Mouse (Mus musculus): ENCODE results near the gene Clint1. TPM values are rescaled to one million over a fixed set of nuclear protein-coding genes. Genes with fewer than 3 reads are reported as not detected.
"Not testable (repeated sequence)": the region's sequence is repeated elsewhere in the genome, so short reads cannot be mapped to it uniquely, and the experiment has no call there.

Clint1 gene
- total RNA-seq, 2 experiments from 2014 or later, result 133 TPM

DNA sequence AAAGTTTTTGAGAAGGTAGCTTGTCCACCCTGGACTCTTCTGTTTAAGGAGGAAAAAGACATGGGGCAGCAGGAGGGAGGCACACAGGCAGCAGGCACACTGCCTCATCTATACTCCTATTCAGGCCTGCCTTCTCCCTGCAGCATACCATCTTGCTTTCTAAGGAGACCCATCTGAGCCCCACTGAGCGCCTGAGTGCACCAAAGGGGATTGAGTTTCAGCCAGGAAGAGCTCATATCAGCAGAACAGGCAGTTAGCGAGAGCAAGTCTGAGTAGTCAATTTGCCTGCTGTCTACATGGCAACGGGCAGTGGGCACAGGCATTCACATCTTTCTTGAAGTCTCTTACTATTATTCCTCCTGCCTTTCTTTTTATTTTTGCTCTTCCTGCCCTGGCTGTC, 5.8 kb upstream of the Clint1 start:
- ATAC-seq (replicated peaks; ENCODE audit: poor library complexity), result no peak

GRCm38 (mm10) chr11:45847548-45847947, 4.3 kb upstream of the Clint1 start:
- peak; percentile 68 for ATAC-seq (replicated peaks; ENCODE audit: poor library complexity)

DNA sequence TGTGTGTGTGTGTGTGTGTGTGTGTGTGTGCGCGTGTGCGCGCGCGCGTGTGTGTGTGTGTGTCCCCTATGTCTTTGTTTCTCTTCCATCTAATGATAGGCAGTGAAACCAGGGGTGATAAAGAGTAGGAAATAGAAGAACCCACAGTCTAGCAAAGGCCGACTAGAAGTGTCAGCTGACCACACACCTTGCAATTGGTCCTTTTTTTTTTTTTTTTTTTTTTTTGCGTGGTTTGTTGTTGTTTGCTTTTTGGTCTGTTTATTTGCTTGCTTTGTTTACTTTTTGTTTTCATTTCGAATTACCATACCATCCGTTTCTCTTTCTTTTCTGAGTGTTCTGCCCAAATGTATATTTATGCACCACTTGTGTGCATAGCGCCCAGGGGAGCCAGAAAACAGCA, 3.6 kb upstream of the Clint1 start:
- no peak for ATAC-seq (replicated peaks; ENCODE audit: poor library complexity)

GRCm38 (mm10) chr11:45849203-45849602, 2.6 kb upstream of the Clint1 start:
- no peak for ATAC-seq (replicated peaks; ENCODE audit: poor library complexity)

DNA sequence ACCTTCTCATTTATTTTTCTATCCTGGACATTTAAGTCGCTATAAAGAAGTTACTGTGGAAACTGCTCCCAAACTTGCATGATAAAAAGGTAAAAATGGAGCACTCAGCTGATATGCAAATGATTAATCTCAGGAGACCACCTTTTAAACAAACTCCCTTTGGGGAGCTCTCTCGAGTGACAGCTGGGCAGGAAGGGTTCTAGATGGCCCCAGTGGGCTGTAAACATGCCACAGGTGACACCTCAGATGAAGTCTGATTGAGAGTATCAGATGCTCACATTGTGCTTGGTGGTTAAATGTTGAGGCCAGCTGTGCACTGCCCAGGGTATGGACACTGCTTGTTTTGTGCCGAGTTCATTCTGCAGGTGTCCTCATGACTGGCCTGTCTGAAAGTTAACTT, 2.0 kb upstream of the Clint1 start:
- no peak for ATAC-seq (replicated peaks; ENCODE audit: poor library complexity)

- ATAC-seq (replicated peaks; ENCODE audit: poor library complexity), result no peak
Measured at GRCm38 (mm10) chr11:45850317-45850716, 1.5 kb upstream of the Clint1 start.

- peak; percentile 11 for ATAC-seq (replicated peaks; ENCODE audit: poor library complexity)
Measured at GRCm38 (mm10) chr11:45852124-45852994, 508 bp downstream of the Clint1 start.

DNA sequence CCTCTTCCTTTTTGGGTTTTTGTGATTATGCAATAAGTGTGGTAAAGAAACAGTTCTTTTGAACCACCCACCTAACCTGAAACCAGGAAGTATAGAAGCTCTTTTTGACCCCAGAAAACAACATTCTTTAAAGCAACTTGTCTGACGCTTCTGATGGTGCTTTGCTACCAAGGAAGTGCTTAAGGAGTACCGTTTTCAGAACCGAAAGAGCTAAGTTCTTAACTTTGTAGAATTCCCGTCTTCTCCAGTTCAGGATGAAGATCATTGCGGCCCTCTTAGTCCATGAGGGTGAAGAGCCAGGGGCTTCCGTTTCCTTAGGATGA, 1.1 kb downstream of the Clint1 start:
- ATAC-seq (replicated peaks; ENCODE audit: poor library complexity), result peak; percentile 22

GRCm38 (mm10) chr11:45853916-45854315, 2.1 kb downstream of the Clint1 start:
- peak; percentile 13; the same call in 1 of the 2 replicates for ATAC-seq (replicated peaks; ENCODE audit: poor library complexity)

DNA sequence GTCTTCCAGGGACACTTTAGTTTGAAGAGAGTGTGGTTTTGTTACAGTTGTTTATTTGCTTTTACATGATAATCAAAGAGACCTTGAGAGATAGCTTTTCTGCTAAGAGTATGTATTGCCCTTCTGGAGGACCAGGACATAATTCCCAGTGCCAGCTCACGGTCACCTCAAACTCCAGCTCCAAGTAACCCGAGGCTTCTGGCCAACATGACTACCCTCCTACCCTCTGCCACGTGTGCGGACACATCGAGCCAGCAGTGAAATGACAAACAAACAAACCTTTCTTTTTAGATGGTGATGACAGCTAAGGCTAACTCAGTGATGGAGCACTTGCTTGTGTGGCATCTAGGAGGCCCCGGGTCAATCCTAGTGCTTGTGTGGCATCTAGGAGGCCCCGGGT, 2.5 kb downstream of the Clint1 start:
- ATAC-seq (replicated peaks; ENCODE audit: poor library complexity), result no peak

DNA sequence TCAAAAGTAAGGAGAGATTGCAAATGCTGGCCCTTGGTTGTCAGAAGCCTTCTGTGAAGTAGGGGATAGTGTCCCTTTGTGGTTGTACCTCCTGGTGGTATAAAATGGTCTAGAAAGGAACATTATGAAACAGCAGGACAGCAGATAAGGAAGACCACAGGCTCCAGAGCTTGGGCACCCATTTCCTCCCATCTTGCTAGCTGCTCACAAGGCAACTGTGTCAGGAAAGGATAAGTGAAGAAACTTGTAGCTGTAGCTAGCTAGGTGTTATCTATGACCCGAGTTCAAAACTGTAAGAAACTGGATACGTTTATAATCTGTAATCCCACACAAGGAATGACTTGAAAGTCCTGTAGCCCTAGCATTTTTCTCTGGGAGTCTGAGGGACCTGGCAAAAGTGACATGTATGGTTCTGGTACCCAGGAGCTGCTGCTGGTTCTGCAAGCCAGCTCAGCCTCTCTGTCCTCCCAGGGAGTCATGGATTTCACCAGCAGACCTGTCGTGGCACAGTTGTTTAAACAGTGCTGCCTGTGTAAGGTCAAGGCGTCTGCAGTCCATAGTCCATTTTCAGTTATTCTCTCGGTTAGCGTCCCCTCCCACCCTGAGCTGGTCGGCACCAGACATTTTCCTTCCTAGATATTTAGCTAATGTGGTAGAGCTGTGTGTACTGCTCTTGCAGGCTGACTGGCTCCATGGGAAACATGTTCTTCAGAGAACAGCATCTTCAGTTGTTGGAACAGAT, 3.7 kb downstream of the Clint1 start:
- peak; percentile 63 for ATAC-seq (replicated peaks; ENCODE audit: poor library complexity)

- ATAC-seq (replicated peaks; ENCODE audit: poor library complexity), result no peak
Measured at GRCm38 (mm10) chr11:45856149-45856516, 4.3 kb downstream of the Clint1 start.

DNA sequence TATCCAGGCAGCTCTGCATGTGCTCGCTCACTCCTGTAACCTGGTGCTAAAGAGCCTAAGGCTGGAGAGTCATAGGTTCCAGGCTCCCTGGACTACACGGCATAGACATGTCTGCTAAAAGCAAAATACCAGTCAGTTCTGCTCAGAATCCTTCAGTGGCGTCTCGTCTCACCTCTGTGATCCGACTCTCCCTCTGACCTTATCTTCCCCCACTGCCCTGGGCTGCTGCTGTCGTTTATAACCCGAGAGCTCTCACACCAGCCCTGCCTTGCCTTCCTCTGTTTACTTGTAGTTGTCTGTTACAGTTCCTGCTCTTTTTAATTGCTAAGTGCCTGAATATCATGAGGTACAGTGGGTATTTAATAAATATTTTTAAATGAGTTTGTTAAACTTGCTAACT, 9.5 kb downstream of the Clint1 start:
- ATAC-seq (replicated peaks; ENCODE audit: poor library complexity), result 0 out of 2 replicates have a peak, but pooled peaks have one; percentile 9

DNA sequence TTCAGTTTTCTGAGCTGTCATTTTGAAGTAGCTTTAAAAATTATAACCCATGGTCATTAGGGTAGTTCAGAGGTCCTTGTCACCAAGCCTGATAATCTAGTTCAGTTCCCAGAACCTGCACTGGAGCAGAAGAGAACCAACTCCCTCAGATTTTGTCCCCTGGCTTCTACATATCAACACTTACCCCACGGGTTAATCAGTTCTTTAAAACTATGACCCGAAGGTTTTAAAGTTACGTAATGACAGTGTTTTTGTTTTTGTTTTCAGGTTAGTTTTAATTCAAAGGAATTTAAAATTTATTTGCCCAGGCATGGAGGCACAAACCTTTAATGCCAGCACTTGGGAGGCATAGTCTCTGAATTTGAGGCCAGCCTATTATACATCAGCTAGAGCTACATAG, 12.6 kb downstream of the Clint1 start:
- no peak for ATAC-seq (replicated peaks; ENCODE audit: poor library complexity)

DNA sequence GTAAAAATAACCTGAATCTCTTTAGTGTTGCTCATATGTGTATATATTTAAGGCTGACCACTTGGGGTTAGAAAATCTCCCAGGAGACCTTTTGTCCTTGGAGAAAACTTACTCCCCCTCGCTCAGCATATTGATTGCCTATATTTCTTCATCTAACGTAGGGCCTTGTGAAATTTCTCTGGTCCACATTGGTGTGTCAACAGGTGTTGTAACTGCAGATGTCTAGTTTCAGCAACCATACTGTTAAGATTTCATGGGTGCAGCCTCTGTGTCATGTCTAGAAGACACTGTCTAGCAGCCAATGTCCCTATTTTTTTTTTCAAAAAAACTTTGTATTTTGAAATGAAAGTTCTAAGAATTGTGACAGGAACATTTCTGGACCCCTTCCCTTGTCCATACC, 14.0 kb downstream of the Clint1 start:
- ATAC-seq (replicated peaks; ENCODE audit: poor library complexity), result peak; percentile 49

GRCm38 (mm10) chr11:45866534-45866933, 14.7 kb downstream of the Clint1 start:
- no peak for ATAC-seq (replicated peaks; ENCODE audit: poor library complexity)

DNA sequence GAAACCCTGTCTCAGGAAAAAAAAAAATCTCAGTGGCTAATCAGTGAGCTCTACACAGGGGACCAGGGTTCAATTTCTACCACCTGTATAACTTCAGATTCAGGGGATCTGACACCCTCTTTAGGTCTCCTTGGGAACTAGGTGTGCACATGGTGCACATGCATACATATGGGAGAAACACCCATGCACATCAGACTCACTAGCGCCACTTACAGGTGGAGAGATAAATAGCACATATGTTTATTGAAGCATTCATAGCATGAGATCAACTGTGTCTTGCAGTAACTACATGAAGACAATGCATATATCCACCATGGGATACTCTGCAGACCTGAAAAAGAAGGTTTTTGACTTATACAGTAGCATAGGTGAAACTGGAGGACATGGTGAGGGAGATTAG, 21.8 kb downstream of the Clint1 start:
- peak; percentile 66 for ATAC-seq (replicated peaks; ENCODE audit: poor library complexity)

GRCm38 (mm10) chr11:45874251-45874650, 22.4 kb downstream of the Clint1 start:
- ATAC-seq (replicated peaks; ENCODE audit: poor library complexity), result no peak

DNA sequence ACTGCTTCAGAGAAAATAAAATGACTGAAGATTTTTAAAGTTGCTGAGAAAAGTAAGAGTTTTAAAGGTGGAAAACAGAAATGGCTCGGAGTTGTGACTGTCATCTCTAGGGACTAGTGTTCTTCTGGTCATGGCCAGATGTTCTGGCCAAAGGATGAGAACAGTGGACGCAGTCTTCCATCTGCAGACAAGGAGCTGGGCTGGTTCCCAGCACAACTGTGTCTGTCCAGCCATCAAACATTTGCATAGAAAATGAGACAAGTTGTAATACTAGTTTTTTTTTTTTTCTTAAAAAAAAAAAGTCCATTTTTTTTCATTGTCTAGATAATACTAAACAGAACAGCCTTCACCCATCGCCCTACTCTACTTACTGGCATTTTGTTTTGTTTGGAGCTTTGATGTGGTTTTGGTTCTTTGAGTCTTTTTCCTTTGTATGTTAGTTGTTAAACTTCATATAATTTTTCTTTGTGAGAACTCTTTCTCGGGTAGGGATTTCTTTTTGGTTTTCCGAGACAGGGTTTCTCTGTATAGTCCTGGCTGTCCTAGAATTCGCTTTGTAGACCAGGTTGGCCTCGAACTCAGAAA, 23.6 kb downstream of the Clint1 start:
- no peak for ATAC-seq (replicated peaks; ENCODE audit: poor library complexity)

DNA sequence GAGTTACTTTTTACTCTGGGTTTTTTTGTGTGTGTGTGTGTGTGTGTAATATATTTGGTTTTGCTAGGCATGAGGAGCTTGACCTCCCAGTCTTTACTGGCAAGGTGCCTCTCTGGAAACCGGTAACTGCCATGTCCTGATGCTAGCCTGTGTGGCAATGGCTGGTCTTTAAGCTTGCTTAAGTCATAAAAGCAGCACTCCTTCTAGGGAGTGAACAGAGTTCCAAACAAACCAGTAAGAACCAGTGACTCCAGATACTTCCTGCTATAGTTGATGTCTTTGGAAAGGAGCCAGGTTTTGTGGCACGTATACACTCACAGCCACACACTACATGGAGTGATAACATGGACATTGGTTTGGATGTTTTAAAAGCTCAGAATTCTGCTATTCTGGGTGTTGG, 24.2 kb downstream of the Clint1 start:
- peak; percentile 15; the same call in 1 of the 2 replicates for ATAC-seq (replicated peaks; ENCODE audit: poor library complexity)

DNA sequence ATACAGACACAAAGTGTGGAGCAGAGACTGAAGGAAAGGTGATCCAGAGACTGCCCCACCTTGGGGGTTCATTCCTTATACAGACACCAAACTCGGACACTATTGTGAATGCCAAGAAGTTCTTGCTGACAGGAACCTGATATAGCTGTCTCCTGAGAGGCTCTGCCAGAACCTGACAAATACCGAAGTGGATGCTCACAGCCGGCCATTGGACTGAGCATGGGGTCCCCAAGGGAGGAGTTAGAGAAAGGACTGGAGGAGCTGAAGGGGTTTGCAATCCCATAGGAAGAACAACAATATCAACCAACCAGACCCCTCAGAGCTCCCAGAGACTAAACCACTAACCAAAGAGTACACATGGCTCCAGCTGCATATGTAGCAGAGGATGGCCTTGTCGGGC, 27.5 kb downstream of the Clint1 start:
- ATAC-seq (replicated peaks; ENCODE audit: poor library complexity), result not testable (repeated sequence)

Data from megakaryocyte progenitor cell, adult 5-6 weeks (primary cell).